Mouse (Mus musculus) spleen, adult 2 months (tissue): Measurements from ENCODE around the gene Itga9.

Source experiments
- CTCF ChIP-seq: fragments of 200-500 bp; IDR thresholded peaks from 2 replicates; pipeline ENCODE4 v1.5.1; 2011; ENCODE audit warnings: mild to moderate bottlenecking, inconsistent platforms; ENCODE audit not compliant: insufficient read depth, insufficient read length, insufficient replicate concordance; ENCODE audit errors: extremely low read depth
- POLR2A ChIP-seq: fragments of 200-500 bp; IDR thresholded peaks from 2 replicates; pipeline ENCODE4 v1.6.1; 2011; ENCODE audit warnings: low read depth, low read length, inconsistent platforms

DNA sequence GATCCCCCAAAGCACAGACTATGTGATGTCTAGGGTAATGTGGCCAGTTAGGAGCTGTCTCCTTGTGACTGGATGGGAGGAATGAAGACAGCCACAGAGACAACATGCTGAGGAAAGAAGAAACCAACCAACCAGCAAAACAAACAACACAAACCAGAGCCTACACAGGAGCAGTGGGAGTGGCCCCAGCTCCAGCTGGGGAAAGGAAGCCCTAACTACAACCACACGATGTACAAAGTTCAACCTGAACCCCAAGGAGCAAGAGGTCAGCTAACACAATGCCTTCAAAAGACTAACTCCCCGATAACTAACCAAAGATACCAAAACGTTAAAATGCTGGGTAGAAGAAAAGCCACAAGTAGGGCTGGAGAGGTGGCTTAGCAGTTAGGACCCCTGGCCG lies 19.4 kb upstream of the Itga9 start:
- TF ChIP-seq POLR2A = no peak
- no peak for TF ChIP-seq CTCF
